Mouse (Mus musculus) bone marrow, adult 2 months (tissue): ENCODE data around the gene Prr15l.

ENCODE experiments used
- CTCF ChIP-seq: fragments of 200-500 bp; IDR thresholded peaks from 2 replicates; pipeline ENCODE4 v1.5.1; 2011; ENCODE audit warnings: low read length, control low read depth; ENCODE audit not compliant: control insufficient read depth, insufficient read depth
- POLR2A ChIP-seq: fragments of 200-500 bp; IDR thresholded peaks from 2 replicates; pipeline ENCODE4 v1.6.1; 2011; ENCODE audit warnings: low read depth, mild to moderate bottlenecking, control low read depth, low read length, borderline replicate concordance; ENCODE audit not compliant: control insufficient read depth

- TF ChIP-seq CTCF, result no peak
- no peak for TF ChIP-seq POLR2A
These were observed 26.6 kb upstream of the Prr15l start for GRCm38 (mm10) chr11:96901332-96901731.
